Mouse (Mus musculus): Measurements from ENCODE around the gene Gm45234. TPM values are rescaled to one million over a fixed set of nuclear protein-coding genes. Genes with fewer than 3 reads are reported as not detected.

The Gm45234 gene
- total RNA-seq, 2 experiments from 2014 or later, result not detected

DNA sequence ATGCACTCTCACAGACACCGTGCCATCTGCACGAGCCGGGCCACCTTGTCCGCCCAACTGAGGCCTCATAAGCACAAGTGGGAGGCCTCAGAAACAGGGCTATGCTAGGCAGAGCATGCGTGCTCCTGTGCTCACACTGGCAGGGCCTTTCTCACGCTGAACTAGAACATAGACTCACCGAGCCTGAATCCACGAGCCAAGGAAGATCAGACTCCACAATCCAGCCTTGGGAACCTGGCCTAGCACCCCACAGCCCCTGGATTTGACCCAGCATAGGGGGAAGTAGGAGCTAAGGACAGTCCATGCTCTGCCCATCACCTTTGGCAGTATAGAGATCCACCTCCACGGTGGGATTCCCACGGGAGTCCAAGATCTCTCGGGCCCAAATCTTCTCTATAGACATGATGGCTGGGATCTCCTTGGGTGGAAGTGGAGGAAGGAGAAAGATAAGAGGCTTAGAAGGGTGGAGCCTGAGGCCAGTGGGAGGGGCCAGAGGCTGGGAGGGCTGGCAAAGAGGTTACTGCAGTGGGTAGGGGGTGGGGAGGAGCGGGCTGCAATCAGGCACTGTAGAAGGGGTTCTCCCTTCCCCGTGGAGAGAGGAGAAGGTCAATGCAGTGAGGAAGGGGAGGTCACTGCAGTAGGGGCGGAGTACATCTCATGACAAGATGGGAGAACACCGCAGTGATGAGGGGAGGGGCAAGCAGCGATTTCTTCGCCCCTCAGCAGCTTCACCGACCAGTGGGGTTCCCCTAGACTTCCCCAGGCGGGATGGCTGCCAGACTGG lies 12.3 kb upstream of the Gm45234 start:
- ATAC-seq (ENCODE audit: poor library complexity, severe bottlenecking), result no peak

- ATAC-seq (ENCODE audit: poor library complexity, severe bottlenecking), result no peak
These were observed 11.7 kb upstream of the Gm45234 start for GRCm38 (mm10) chr6:124767536-124767919.

- no peak for ATAC-seq (ENCODE audit: poor library complexity, severe bottlenecking)
These were observed 10.1 kb upstream of the Gm45234 start for GRCm38 (mm10) chr6:124765951-124766350.

GRCm38 (mm10) chr6:124759259-124759658 lies 3.4 kb upstream of the Gm45234 start:
- peak; percentile 83 for ATAC-seq (ENCODE audit: poor library complexity, severe bottlenecking)

DNA sequence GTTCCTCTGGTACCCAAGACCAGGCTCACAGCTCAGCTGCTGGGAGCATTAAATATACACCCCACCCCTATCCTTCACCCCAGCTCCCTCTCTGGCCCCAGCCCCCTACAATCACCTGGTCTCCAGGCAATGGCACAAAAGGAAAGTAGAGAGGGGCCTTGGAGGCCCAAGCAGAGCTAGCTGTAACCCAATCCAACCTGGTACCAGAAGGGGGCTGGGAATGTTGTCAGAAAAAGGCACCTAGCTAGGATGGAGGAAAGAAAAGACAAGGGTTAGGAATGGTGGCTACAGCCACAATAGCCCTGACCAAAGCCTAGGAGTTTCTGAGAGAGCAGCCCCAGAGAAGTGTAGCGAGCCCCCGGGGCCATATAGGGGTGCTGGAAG lies 3.0 kb upstream of the Gm45234 start:
- no peak for ATAC-seq (ENCODE audit: poor library complexity, severe bottlenecking)

DNA sequence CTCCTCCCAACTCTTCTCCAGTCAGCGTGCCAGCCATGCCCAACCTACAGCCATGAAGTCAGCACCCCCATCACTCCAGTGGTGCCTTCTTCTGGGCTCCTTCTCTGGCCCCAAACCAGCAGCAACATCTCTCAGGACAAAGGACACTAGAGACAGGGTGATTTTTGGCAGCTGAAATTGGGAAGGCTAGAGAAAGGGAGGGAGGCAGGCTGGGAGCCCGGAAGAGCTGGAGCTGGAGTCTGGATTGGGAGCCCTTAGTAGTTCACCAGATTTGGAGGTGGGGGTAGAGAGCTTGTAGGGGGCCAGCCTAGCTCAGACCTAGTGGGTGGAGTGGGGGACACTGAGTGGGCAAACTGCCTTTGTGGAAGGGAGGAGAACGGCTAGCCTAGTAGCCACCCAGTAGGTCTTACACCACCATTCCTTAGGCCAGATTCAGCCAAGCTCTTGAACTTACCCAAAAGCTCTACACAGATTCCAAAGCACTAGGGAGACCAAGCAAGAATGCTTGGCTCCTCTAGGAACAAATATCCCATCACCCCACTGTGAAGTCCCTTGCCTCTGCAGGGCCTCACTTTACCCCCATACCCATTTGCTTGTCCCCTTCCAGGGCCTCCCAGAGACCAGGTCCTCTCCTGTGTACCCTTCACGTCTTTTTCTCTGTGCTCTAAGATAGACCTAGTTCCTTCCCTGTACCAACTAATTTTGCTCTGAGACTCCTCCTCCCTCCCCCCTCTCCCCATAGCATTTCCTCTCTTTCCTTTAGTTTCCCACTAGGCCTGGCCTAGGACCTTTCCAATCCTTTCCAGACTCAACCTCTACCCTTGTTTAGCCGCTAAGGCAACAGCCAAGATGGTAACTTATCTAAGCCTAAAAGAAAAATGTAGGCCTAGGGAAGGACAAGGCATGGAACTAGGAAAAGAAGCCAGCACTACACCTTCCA lies 2.4 kb upstream of the Gm45234 start:
- no peak for ATAC-seq (ENCODE audit: poor library complexity, severe bottlenecking)

DNA sequence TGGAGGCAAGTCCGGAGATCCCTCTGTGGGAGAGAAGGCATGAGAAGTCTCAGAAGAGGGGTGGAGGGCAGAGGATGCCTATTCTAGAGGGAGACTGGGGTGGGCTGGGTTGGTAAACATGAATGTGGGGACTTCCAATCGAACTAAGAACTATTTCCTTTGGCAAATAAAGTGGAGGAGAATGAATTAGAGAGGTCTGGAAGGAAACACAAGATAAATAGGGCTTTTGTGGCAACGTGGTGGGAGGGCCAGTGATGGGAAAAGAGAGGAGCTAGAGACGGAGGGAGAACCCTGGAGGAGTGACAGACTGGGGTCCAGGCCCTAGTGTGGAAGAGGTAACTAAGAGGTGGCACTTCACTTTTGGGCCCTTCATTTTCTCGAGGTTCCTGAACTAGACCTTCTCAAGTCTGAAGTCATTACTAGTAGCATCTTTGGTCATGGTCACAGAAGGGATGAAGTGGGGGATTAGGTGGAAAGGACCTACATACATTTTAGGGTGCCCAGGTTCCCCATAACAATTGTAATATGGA lies 1.6 kb upstream of the Gm45234 start:
- no peak for ATAC-seq (ENCODE audit: poor library complexity, severe bottlenecking)

DNA sequence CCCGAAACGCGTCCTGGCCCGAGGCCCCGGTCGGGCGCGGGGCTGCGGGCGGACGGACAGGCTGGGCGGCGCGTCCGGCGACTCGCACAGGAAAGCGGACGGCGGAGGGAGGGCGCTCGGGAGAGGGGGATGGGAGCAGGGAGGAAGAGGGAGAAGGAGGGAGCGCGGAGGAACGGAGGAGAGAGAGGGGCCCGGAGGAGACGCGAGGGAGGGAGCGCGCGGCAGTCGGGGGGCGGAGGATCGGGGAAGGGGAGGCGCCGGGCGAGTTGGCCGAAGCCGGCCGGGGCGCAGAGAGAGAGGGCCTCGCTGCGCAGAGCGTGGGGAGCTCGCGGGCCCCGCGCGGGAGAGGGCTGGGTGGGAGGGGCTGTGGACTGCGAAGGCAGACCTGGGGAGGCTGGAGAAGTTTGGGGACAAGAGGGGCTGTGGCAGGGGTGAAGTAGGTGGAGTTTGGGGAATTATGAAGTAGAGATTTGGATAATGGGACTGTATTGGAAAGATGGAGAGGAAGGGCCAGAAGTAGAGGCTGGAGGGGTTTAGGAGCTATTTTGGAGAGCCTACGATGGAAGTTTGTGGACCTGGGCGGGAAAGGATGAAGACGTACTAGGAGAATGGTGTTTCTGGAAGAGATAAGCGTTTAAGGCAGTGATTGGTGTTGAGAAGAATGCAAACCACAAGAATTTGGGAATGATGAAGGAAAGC lies 980 bp upstream of the Gm45234 start:
- ATAC-seq (ENCODE audit: poor library complexity, severe bottlenecking), result peak; percentile 67

GRCm38 (mm10) chr6:124755306-124755705 lies 515 bp downstream of the Gm45234 start:
- no peak for ATAC-seq (ENCODE audit: poor library complexity, severe bottlenecking)

DNA sequence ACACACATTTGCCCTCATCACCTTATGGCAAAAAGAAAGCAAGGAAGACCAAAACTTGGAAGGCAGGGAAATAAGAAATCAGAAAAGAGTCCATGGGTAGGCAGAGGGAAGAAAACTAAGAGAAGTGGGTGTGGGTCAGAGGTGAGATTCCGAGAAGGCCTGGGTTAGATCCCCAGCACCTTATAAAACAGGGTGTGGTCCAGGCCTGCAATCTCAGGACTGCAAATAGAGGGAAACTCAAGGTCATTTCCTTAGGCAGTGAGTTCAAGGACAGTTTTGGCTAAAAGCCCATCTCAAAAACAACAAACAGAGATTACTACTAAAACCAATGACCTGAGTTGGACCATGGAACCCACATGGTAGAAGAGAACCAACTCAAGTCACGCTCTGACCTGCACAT lies 2.0 kb downstream of the Gm45234 start:
- no peak for ATAC-seq (ENCODE audit: poor library complexity, severe bottlenecking)

- no peak for ATAC-seq (ENCODE audit: poor library complexity, severe bottlenecking)
These were observed 5.4 kb downstream of the Gm45234 start for GRCm38 (mm10) chr6:124750405-124750804.

GRCm38 (mm10) chr6:124746654-124747632 lies 8.9 kb downstream of the Gm45234 start:
- no peak for ATAC-seq (ENCODE audit: poor library complexity, severe bottlenecking)

DNA sequence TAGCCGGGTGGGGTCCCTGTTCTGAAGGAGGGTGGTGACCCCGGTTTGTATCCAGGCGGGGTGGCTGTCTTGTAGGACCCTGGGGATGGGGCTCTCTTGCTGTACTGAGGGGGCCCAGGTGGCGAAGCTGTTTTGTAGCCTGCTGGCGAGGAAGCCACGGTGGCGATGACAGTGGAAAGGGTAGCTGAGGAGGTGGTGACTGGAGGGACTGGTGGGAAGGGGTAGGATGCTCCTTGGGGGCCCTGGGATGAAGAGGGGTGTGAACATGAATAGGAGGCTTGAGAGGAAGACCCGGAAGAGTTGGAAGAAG lies 9.6 kb downstream of the Gm45234 start:
- ATAC-seq (ENCODE audit: poor library complexity, severe bottlenecking), result no peak

DNA sequence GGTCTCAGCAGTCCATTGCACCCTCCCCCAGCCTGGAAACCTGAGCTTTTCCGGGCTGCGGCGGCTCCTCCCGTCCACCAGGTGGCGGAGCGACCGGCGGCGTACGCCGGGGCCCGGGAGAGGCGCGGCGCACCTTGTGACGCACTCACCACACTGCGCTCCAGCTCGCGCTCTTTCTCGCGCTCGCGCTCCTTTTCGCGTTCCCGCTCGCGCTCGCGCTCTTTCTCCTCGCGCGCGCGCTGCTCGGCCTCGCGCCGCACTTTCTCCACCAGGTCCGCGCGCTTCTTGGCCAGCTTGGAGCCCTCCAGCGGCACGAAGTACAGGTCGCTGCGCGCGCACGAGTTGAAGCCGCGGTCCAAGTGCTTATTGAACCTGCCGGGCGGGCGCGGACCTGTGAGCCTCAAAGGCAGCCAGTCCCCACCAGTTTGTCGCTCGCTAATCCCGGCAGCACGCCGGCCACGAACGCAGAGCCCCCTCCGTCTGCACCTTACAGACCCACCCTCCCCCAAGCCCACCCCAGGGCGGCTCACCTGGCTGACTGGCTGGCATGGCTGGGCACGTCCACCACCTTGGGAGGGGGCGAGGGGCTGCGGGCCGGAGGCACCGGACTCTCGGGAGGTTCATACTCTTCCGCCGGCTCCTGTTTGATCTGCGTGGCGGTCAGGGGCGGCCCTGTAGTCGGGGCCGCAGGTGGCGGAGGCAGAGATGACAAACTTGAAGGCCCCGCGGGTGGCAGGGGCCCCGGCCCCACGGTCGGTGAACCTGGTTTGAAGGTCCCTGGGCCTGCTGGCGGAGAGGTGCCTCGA lies 10.1 kb downstream of the Gm45234 start:
- peak; percentile 70 for ATAC-seq (ENCODE audit: poor library complexity, severe bottlenecking)

- ATAC-seq (ENCODE audit: poor library complexity, severe bottlenecking), result no peak
These were observed 11.0 kb downstream of the Gm45234 start for GRCm38 (mm10) chr6:124744755-124745321.

GRCm38 (mm10) chr6:124743647-124744046 lies 12.2 kb downstream of the Gm45234 start:
- ATAC-seq (ENCODE audit: poor library complexity, severe bottlenecking), result no peak

GRCm38 (mm10) chr6:124742839-124743514 lies 12.8 kb downstream of the Gm45234 start:
- ATAC-seq (ENCODE audit: poor library complexity, severe bottlenecking), result no peak

DNA sequence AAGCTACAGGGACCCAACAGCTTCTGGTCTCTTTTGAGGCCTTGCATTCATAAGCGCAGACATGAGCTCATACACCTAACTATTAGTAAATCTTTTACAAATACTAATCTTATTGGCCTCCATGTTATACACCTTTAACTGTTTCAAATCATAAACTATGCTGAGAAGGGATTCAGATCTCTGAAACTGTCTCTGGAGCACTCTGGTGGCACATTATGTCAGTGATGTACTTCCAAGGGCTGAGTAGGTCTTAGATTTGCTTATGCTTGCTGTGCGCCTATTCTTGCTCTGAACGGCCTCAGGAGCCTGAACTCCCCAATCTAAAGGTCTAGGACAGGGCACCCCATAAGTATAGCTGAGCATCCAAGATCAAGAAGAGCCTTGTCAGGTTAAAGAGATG lies 14.0 kb downstream of the Gm45234 start:
- no peak for ATAC-seq (ENCODE audit: poor library complexity, severe bottlenecking)
